Mouse (Mus musculus) embryo, embryonic 11 days (tissue): Measurements from ENCODE around the gene Tmem8b.

Experiments
- DNase-seq: peaks from one replicate; pipeline ENCODE4 v3.0.0-alpha.2; 2015

Tmem8b gene

GRCm38 (mm10) chr4:43724764-43725163 is 56.0 kb downstream of the Tmem8b start:
- DNase-seq = peak; percentile 77

- no peak for DNase-seq
Measured at GRCm38 (mm10) chr4:43726228-43726993, 57.6 kb downstream of the Tmem8b start.

GRCm38 (mm10) chr4:43726995-43727394 is 58.2 kb downstream of the Tmem8b start, which contains the start of gene Hrct1:
Gene Hrct1 (plus strand): TSS chr4:43727188.
- no peak for DNase-seq

DNA sequence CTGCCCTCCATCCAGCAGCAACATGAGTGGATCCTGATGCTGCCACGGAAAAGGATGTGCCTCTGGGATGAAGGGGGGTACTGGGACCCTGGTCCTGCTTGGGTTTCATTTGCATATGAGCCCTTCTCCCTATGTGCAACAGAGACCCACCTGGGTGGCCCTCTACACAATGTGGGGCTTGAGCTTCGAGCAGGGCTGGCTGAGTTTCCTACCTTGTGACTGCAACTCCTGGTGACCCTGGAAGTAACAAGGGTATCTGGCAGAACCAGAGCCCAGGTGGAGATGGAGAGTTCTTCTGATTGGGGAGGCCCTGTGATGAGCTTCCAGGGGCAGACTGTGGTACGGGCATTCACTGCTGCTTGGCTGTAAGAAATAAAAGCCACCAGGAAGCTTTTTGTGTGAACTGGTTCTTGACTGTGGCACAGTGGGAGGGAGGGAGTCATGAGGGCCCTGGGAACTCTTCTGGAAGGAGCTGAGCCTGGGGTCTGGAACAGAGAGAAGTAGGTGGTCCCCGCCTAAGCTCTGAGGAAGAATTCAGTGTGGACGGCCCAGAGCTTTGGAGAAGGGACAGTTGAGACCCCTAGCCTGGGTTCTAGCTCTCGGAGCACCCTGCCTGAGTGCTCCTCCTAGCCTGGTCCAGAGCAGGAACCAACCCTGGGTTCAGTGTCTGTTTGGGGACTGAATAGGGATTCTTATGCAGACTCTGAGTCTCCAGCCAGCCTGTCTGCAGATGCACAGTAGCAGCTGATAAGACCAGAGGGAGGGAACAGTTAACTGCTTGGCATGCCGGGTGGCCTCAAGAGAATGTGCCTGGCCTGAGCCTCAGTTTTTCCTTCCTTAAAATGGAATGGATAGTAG is 59.2 kb downstream of the Tmem8b start:
- no peak for DNase-seq

GRCm38 (mm10) chr4:43728576-43728954 is 59.8 kb downstream of the Tmem8b start:
- no peak for DNase-seq

DNA sequence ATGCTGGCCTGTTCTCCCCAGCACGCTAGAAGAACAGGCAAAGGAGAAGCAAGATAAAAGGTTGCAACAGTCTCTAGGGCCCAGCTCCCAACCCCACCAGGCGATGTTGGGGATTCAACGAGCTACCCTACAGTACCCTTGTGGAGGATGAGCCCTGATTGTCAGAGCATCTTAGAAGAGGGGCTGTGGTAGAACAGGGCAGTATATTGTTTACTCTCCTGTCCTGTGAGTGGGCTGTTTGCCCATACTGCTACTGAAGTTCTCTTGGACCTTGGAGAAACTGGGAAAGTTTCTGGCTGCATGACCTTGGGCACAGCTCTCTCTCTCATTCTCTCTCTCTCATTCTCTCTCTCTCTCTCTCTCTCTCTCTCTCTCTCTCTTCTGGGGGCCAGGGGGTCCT is 60.4 kb downstream of the Tmem8b start:
- no peak for DNase-seq

- DNase-seq = no peak
Measured at GRCm38 (mm10) chr4:43729794-43730550, 61.2 kb downstream of the Tmem8b start, which contains the start of gene Spaar. Gene Spaar (plus strand): TSS chr4:43730034.

DNA sequence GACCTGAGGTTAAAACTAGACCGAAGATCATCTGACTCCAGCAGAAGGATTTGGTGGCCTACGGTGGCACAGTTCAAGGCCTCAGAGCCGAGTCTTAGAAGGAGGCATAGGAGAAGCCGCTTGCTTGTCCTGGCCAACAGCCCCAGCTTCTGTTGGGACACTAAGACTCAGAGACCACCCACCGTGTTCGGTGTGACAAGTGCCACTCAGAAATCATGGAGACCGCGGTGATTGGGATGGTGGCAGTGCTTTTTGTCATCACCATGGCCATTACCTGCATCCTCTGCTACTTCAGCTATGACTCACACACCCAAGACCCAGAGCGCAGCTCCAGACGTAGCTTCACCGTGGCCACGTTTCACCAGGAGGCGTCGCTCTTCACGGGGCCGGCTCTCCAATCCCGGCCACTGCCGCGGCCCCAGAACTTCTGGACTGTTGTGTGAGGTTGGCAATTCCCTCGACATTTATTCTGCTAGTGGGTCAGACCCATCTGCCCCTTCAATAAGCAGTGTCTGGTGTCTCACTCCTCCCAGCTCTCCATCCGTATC is 62.1 kb downstream of the Tmem8b start:
- DNase-seq = no peak

GRCm38 (mm10) chr4:43732171-43732570 is 63.4 kb downstream of the Tmem8b start:
- no peak for DNase-seq

GRCm38 (mm10) chr4:43733186-43733585 is 64.4 kb downstream of the Tmem8b start:
- DNase-seq = no peak

- DNase-seq = no peak
Measured at GRCm38 (mm10) chr4:43737144-43737543, 68.4 kb downstream of the Tmem8b start.

- DNase-seq = no peak
Measured at GRCm38 (mm10) chr4:43738989-43739674, 70.4 kb downstream of the Tmem8b start.

GRCm38 (mm10) chr4:43741526-43741925 is 72.8 kb downstream of the Tmem8b start:
- DNase-seq = no peak
